Mouse (Mus musculus) myocyte (in vitro differentiated cells): ENCODE data around the gene Hs6st3. TPM values are rescaled to one million over a fixed set of nuclear protein-coding genes. Genes with fewer than 3 reads are reported as not detected.

ENCODE experiments used
- H3K27me3 ChIP-seq: one replicate; pipeline ENCODE4 v1.6.1; 2011; ENCODE audit not compliant: control insufficient read depth, insufficient read depth, insufficient read length
- H3K36me3 ChIP-seq: one replicate; pipeline ENCODE4 v1.6.1; 2011; ENCODE audit not compliant: control insufficient read depth, insufficient read depth
- H3K4me2 ChIP-seq: one replicate; pipeline ENCODE4 v1.6.1; 2011; ENCODE audit warnings: low read depth, control low read depth
- H3K4me3 ChIP-seq: one replicate; pipeline ENCODE4 v1.5.1; 2011; ENCODE audit warnings: mild to moderate bottlenecking, control low read depth, moderate library complexity
- H3K79me2 ChIP-seq: one replicate; pipeline ENCODE4 v1.6.1; 2011; ENCODE audit not compliant: control insufficient read depth, insufficient read depth
- H3ac ChIP-seq: one replicate; pipeline ENCODE4 v1.6.1; 2011; ENCODE audit not compliant: control insufficient read depth, insufficient read length
- CEBPB ChIP-seq: IDR thresholded peaks from 2 replicates; pipeline ENCODE4 v1.6.1; 2011; ENCODE audit warnings: mild to moderate bottlenecking, moderate library complexity; ENCODE audit not compliant: poor library complexity, insufficient read depth, severe bottlenecking
- E2F4 ChIP-seq: IDR thresholded peaks from one replicate; pipeline ENCODE4 v1.6.1; 2011; ENCODE audit warnings: mild to moderate bottlenecking, control low read depth, moderate library complexity; ENCODE audit not compliant: insufficient read depth
- MAX ChIP-seq: IDR thresholded peaks from one replicate; pipeline ENCODE4 v1.6.1; 2011; ENCODE audit warnings: low read depth, mild to moderate bottlenecking, control low read depth
- MYOD1 ChIP-seq, 3 experiments: IDR thresholded peaks; one replicate each; pipeline ENCODE4 v1.6.1; 2011; ENCODE audit warnings: control low read depth in 2 of 3, low read depth in 2 of 3, mild to moderate bottlenecking in 2 of 3, moderate library complexity in 1 of 3; ENCODE audit not compliant: insufficient read length in 2 of 3, control insufficient read depth in 1 of 3
- MYOG ChIP-seq, 3 experiments: IDR thresholded peaks; one replicate each; pipeline ENCODE4 v1.6.1; 2011; ENCODE audit warnings: control low read depth in 2 of 3, low read depth in 2 of 3, mild to moderate bottlenecking in 2 of 3; ENCODE audit not compliant: insufficient read length in 2 of 3, control insufficient read depth in 1 of 3, insufficient read depth in 1 of 3
- POLR2A ChIP-seq: IDR thresholded peaks from one replicate; pipeline ENCODE4 v1.6.1; 2011; ENCODE audit warnings: low read depth, mild to moderate bottlenecking, control low read depth, moderate library complexity; ENCODE audit not compliant: insufficient read length
- POLR2AphosphoS2 ChIP-seq: IDR thresholded peaks from one replicate; pipeline ENCODE4 v1.6.1; 2011; ENCODE audit warnings: low read depth, control low read depth; ENCODE audit not compliant: insufficient read length
- REST ChIP-seq: IDR thresholded peaks from one replicate; pipeline ENCODE4 v1.6.1; 2011; ENCODE audit warnings: mild to moderate bottlenecking, control low read depth, moderate library complexity; ENCODE audit not compliant: insufficient read depth, insufficient read length
- SRF ChIP-seq: IDR thresholded peaks from one replicate; pipeline ENCODE4 v1.6.1; 2011; ENCODE audit warnings: low read depth; ENCODE audit not compliant: control insufficient read depth, insufficient read length
- TCF12 ChIP-seq: IDR thresholded peaks from one replicate; pipeline ENCODE4 v1.6.1; 2011; ENCODE audit warnings: mild to moderate bottlenecking, control low read depth; ENCODE audit not compliant: poor library complexity, insufficient read depth, severe bottlenecking
- TCF3 ChIP-seq: IDR thresholded peaks from one replicate; pipeline ENCODE4 v1.6.1; 2011; ENCODE audit warnings: low read depth, control low read depth; ENCODE audit not compliant: insufficient read length
- USF1 ChIP-seq: IDR thresholded peaks from one replicate; pipeline ENCODE4 v1.6.1; 2011; ENCODE audit warnings: low read depth, mild to moderate bottlenecking, control low read depth, moderate library complexity
- polyA plus RNA-seq: library from polyadenylated mRNA; unstranded; fragments of >200 nt; fragmentation: generic; extraction: Trizol; gene quantifications from one replicate; pipeline ENCODE4 v1.2.1, GENCODE M21; 2012; ENCODE audit warnings: missing spikeins

Hs6st3 gene
- polyA plus RNA-seq, 1 experiment = not detected

- H3K27me3 ChIP-seq = no peaks in the 10 kb centered on the region
- no peak for TF ChIP-seq MYOG (IDR thresholded peaks at IDR 0.05; ENCODE audit: control insufficient read depth in 1 of 3, insufficient read depth in 1 of 3, insufficient read length in 2 of 3, low read depth in 2 of 3)
- H3K79me2 ChIP-seq = no peaks in the 10 kb centered on the region
- no peak overlapping the region for H3K4me2 ChIP-seq
- no peak overlapping the region for H3ac ChIP-seq
- H3K36me3 ChIP-seq = no peaks in the 10 kb centered on the region
- no peak overlapping the region for H3K4me3 ChIP-seq
Measured at GRCm38 (mm10) chr14:119452382-119452781, 314.2 kb downstream of the Hs6st3 start.

GRCm38 (mm10) chr14:119452797-119453196 is 314.7 kb downstream of the Hs6st3 start:
- Histone ChIP-seq H3K36me3 (no peaks in the 10 kb centered on the region), H3K4me2 (no peak overlapping the region), H3K79me2 (no peaks in the 10 kb centered on the region), H3K27me3 (no peaks in the 10 kb centered on the region), H3ac (no peak overlapping the region), H3K4me3 (no peak overlapping the region)
- TF ChIP-seq E2F4 (no peak), MYOD1 (IDR thresholded peaks at IDR 0.05; ENCODE audit: control insufficient read depth in 1 of 3, insufficient read length in 2 of 3, low read depth in 2 of 3) (no peak), SRF (no peak), CEBPB (no peak), TCF12 (no peak), MYOG (IDR thresholded peaks at IDR 0.05; ENCODE audit: control insufficient read depth in 1 of 3, insufficient read depth in 1 of 3, insufficient read length in 2 of 3, low read depth in 2 of 3) (no peak), USF1 (no peak), REST (no peak), TCF3 (no peak), POLR2A (no peak), MAX (no peak), POLR2AphosphoS2 (no peak)

- Histone ChIP-seq H3K27me3 (no peaks in the 10 kb centered on the region), H3K4me2 (no peak overlapping the region), H3K36me3 (no peaks in the 10 kb centered on the region), H3K4me3 (no peak overlapping the region), H3K79me2 (no peaks in the 10 kb centered on the region), H3ac (no peak overlapping the region)
- TF ChIP-seq POLR2A = no peak
- no peak for TF ChIP-seq TCF3
- no peak for TF ChIP-seq CEBPB
- TF ChIP-seq REST = no peak
Measured at GRCm38 (mm10) chr14:119464308-119464707, 326.2 kb downstream of the Hs6st3 start.

- no peak overlapping the region for H3K4me2 ChIP-seq
- no peaks in the 10 kb centered on the region for H3K79me2 ChIP-seq
- H3ac ChIP-seq = no peak overlapping the region
- no peak overlapping the region for H3K4me3 ChIP-seq
- no peaks in the 10 kb centered on the region for H3K36me3 ChIP-seq
- H3K27me3 ChIP-seq = no peaks in the 10 kb centered on the region
- no peak for TF ChIP-seq MAX
- TF ChIP-seq REST = no peak
- no peak for TF ChIP-seq CEBPB
- no peak for TF ChIP-seq MYOD1 (IDR thresholded peaks at IDR 0.05; ENCODE audit: control insufficient read depth in 1 of 3, insufficient read length in 2 of 3, low read depth in 2 of 3)
- TF ChIP-seq SRF = no peak
- no peak for TF ChIP-seq TCF12
- TF ChIP-seq POLR2A = no peak
- TF ChIP-seq E2F4 = no peak
- no peak for TF ChIP-seq USF1
- no peak for TF ChIP-seq TCF3
- no peak for TF ChIP-seq MYOG (IDR thresholded peaks at IDR 0.05; ENCODE audit: control insufficient read depth in 1 of 3, insufficient read depth in 1 of 3, insufficient read length in 2 of 3, low read depth in 2 of 3)
- no peak for TF ChIP-seq POLR2AphosphoS2
Measured at GRCm38 (mm10) chr14:119464883-119465282, 326.7 kb downstream of the Hs6st3 start.

- TF ChIP-seq REST (no peak), SRF (no peak), TCF12 (no peak), MYOD1 (IDR thresholded peaks at IDR 0.05; ENCODE audit: control insufficient read depth in 1 of 3, insufficient read length in 2 of 3, low read depth in 2 of 3) (no peak), MAX (no peak), TCF3 (no peak), POLR2A (no peak), POLR2AphosphoS2 (no peak), E2F4 (no peak), USF1 (no peak), MYOG (IDR thresholded peaks at IDR 0.05; ENCODE audit: control insufficient read depth in 1 of 3, insufficient read depth in 1 of 3, insufficient read length in 2 of 3, low read depth in 2 of 3) (no peak), CEBPB (no peak)
- Histone ChIP-seq H3K4me3 (no peak overlapping the region), H3K36me3 (no peaks in the 10 kb centered on the region), H3K79me2 (no peaks in the 10 kb centered on the region), H3ac (no peak overlapping the region), H3K4me2 (no peak overlapping the region), H3K27me3 (no peaks in the 10 kb centered on the region)
Measured at GRCm38 (mm10) chr14:119466899-119467588, 328.9 kb downstream of the Hs6st3 start.
